Mouse (Mus musculus): Measurements from ENCODE around the gene Fkbp15.

DNA sequence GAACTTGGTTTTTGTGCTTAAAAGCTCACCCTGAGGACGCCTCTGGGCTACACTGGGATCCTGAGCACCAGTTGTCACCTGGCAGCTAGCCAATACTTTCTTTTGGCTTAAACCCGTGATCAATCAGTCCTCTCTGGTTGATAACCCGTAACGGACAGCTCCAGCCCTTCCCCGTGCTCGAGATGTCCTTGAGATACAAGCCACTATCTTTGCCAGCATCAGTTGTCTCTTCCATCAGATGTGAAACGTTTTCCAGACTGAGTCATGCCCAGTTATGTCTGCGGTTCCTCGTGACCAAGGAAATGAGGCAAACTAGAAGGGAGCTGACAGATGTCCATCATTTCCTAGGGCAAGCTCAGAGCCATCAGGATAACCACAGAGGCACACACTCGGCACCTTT is 93.2 kb downstream of the Fkbp15 start:
- TF ChIP-seq CTCF (IDR thresholded peaks at IDR 0.05; ENCODE audit: low read depth, low read length) = no peak
- TF ChIP-seq POLR2A (IDR thresholded peaks at IDR 0.05; ENCODE audit: insufficient read depth, low read length) = no peak
